Mouse (Mus musculus): Measurements from ENCODE around the gene Nrip1. TPM values are rescaled to one million over a fixed set of nuclear protein-coding genes. Genes with fewer than 3 reads are reported as not detected.

The Nrip1 gene
- total and polyA plus RNA-seq, 3 experiments, result 3.1 to 32.3 (median 20.6) TPM

GRCm38 (mm10) chr16:76307039-76307438 is 66.6 kb downstream of the Nrip1 start:
- H3K27me3 ChIP-seq (ENCODE audit: control insufficient read depth, insufficient read depth, low read length), result no peaks in the 10 kb centered on the region
- H3K4me1 ChIP-seq (ENCODE audit: control insufficient read depth, insufficient read depth, low read length), result peaks cover 2% of the 10 kb centered on the region
- no peak overlapping the region for H3K9ac ChIP-seq (ENCODE audit: low read depth, low read length)
- DNase-seq, result peak in 1 of 2 experiments; percentile 46
- intact Hi-C loops (cut with DNase I), result no loop called here
- WGBS, result 16% methylated on average over 3 of the region's 3 CpGs
- H3K79me2 ChIP-seq (replicated peaks; ENCODE audit: control insufficient read depth, insufficient read depth, low read length), result 0 out of 2 replicates have a peak, but pooled peaks cover 2% of the 10 kb centered on the region
- no peak overlapping the region for H3K27ac ChIP-seq
- H3K4me3 ChIP-seq, result no peak overlapping the region
- TF ChIP-seq CTCF (IDR thresholded peaks at IDR 0.05), result no peak
- no peak for TF ChIP-seq POLR2A (IDR thresholded peaks at IDR 0.05; ENCODE audit: insufficient read depth, low read depth, low read length)
- no peak for TF ChIP-seq EP300 (IDR thresholded peaks at IDR 0.05; ENCODE audit: insufficient read depth, low read depth, low read length)
- peaks cover 2% of the 10 kb centered on the region; the same call in 1 of the 2 replicates for H3K36me3 ChIP-seq (ENCODE audit: control insufficient read depth, insufficient read depth, low read length)

- intact Hi-C loops (cut with DNase I), result no loop called here
- Histone ChIP-seq H3K4me3 (no peak overlapping the region), H3K36me3 (ENCODE audit: control insufficient read depth, insufficient read depth, low read length) (peaks cover 3% of the 10 kb centered on the region; the same call in 1 of the 2 replicates), H3K9ac (ENCODE audit: low read depth, low read length) (no peak overlapping the region), H3K27me3 (ENCODE audit: control insufficient read depth, insufficient read depth, low read length) (no peaks in the 10 kb centered on the region), H3K4me1 (ENCODE audit: control insufficient read depth, insufficient read depth, low read length) (peaks cover 3% of the 10 kb centered on the region), H3K27ac (no peak overlapping the region), H3K79me2 (replicated peaks; ENCODE audit: control insufficient read depth, insufficient read depth, low read length) (0 out of 2 replicates have a peak, but pooled peaks cover 2% of the 10 kb centered on the region)
- DNase-seq, result no peak
- TF ChIP-seq POLR2A (IDR thresholded peaks at IDR 0.05; ENCODE audit: insufficient read depth, low read depth, low read length) (no peak), EP300 (IDR thresholded peaks at IDR 0.05; ENCODE audit: insufficient read depth, low read depth, low read length) (no peak), CTCF (IDR thresholded peaks at IDR 0.05) (no peak)
- 89% methylated on average over 4 of the region's 4 CpGs for WGBS
These were observed 67.2 kb downstream of the Nrip1 start for GRCm38 (mm10) chr16:76306446-76306845.

GRCm38 (mm10) chr16:76303436-76303835 is 70.2 kb downstream of the Nrip1 start:
- H3K4me1 ChIP-seq (ENCODE audit: control insufficient read depth, insufficient read depth, low read length), result peaks cover 6% of the 10 kb centered on the region
- H3K4me3 ChIP-seq, result no peak overlapping the region
- WGBS, result 94% methylated on average over 6 of the region's 6 CpGs
- DNase-seq, result no peak
- H3K79me2 ChIP-seq (replicated peaks; ENCODE audit: control insufficient read depth, insufficient read depth, low read length), result 0 out of 2 replicates have a peak, but pooled peaks cover 2% of the 10 kb centered on the region
- H3K27ac ChIP-seq, result no peak overlapping the region
- H3K36me3 ChIP-seq (ENCODE audit: control insufficient read depth, insufficient read depth, low read length), result peaks cover 9% of the 10 kb centered on the region
- no peak for TF ChIP-seq POLR2A (IDR thresholded peaks at IDR 0.05; ENCODE audit: insufficient read depth, low read depth, low read length)
- no peak for TF ChIP-seq CTCF (IDR thresholded peaks at IDR 0.05)
- TF ChIP-seq EP300 (IDR thresholded peaks at IDR 0.05; ENCODE audit: insufficient read depth, low read depth, low read length), result no peak
- intact Hi-C loops (cut with DNase I), result no loop called here
- no peak overlapping the region for H3K9ac ChIP-seq (ENCODE audit: low read depth, low read length)
- no peaks in the 10 kb centered on the region for H3K27me3 ChIP-seq (ENCODE audit: control insufficient read depth, insufficient read depth, low read length)

- Histone ChIP-seq H3K27ac (no peak overlapping the region), H3K27me3 (ENCODE audit: control insufficient read depth, insufficient read depth, low read length) (no peaks in the 10 kb centered on the region), H3K79me2 (replicated peaks; ENCODE audit: control insufficient read depth, insufficient read depth, low read length) (0 out of 2 replicates have a peak, but pooled peaks cover 2% of the 10 kb centered on the region), H3K9ac (ENCODE audit: low read depth, low read length) (no peak overlapping the region), H3K4me1 (ENCODE audit: control insufficient read depth, insufficient read depth, low read length) (peaks cover 6% of the 10 kb centered on the region), H3K4me3 (no peak overlapping the region), H3K36me3 (ENCODE audit: control insufficient read depth, insufficient read depth, low read length) (peaks cover 13% of the 10 kb centered on the region)
- DNase-seq, result no peak
- TF ChIP-seq POLR2A (IDR thresholded peaks at IDR 0.05; ENCODE audit: insufficient read depth, low read depth, low read length) (no peak), CTCF (IDR thresholded peaks at IDR 0.05) (no peak)
- intact Hi-C loops (cut with DNase I), result no loop called here
- 68% methylated on average over 7 of the region's 7 CpGs for WGBS
These were observed 71.9 kb downstream of the Nrip1 start for GRCm38 (mm10) chr16:76301728-76302050.

GRCm38 (mm10) chr16:76301037-76301727 is 72.4 kb downstream of the Nrip1 start:
- H3K27ac ChIP-seq, result no peak overlapping the region; the same call in 1 of the 2 replicates
- 0 out of 2 replicates have a peak, but pooled peaks cover 2% of the 10 kb centered on the region for H3K79me2 ChIP-seq (replicated peaks; ENCODE audit: control insufficient read depth, insufficient read depth, low read length)
- TF ChIP-seq EP300 (IDR thresholded peaks at IDR 0.05; ENCODE audit: insufficient read depth, low read depth, low read length) (no peak), CTCF (IDR thresholded peaks at IDR 0.05) (no peak), POLR2A (IDR thresholded peaks at IDR 0.05; ENCODE audit: insufficient read depth, low read depth, low read length) (no peak)
- intact Hi-C loops (cut with DNase I), result no loop called here
- H3K4me3 ChIP-seq, result no peak overlapping the region
- H3K4me1 ChIP-seq (ENCODE audit: control insufficient read depth, insufficient read depth, low read length), result peaks cover 6% of the 10 kb centered on the region
- peaks cover 13% of the 10 kb centered on the region for H3K36me3 ChIP-seq (ENCODE audit: control insufficient read depth, insufficient read depth, low read length)
- WGBS, result 68% methylated on average over 8 of the region's 8 CpGs
- H3K27me3 ChIP-seq (ENCODE audit: control insufficient read depth, insufficient read depth, low read length), result no peaks in the 10 kb centered on the region
- H3K9ac ChIP-seq (ENCODE audit: low read depth, low read length), result no peak overlapping the region
- no peak for DNase-seq

- Histone ChIP-seq H3K27me3 (ENCODE audit: control insufficient read depth, insufficient read depth, low read length) (no peaks in the 10 kb centered on the region), H3K9ac (ENCODE audit: low read depth, low read length) (no peak overlapping the region), H3K4me3 (no peak overlapping the region), H3K36me3 (ENCODE audit: control insufficient read depth, insufficient read depth, low read length) (peaks cover 13% of the 10 kb centered on the region), H3K27ac (no peak overlapping the region), H3K79me2 (replicated peaks; ENCODE audit: control insufficient read depth, insufficient read depth, low read length) (0 out of 2 replicates have a peak, but pooled peaks cover 2% of the 10 kb centered on the region), H3K4me1 (ENCODE audit: control insufficient read depth, insufficient read depth, low read length) (peaks cover 6% of the 10 kb centered on the region)
- TF ChIP-seq CTCF (IDR thresholded peaks at IDR 0.05), result no peak
- TF ChIP-seq POLR2A (IDR thresholded peaks at IDR 0.05; ENCODE audit: insufficient read depth, low read depth, low read length), result no peak
- no peak for TF ChIP-seq EP300 (IDR thresholded peaks at IDR 0.05; ENCODE audit: insufficient read depth, low read depth, low read length)
- intact Hi-C loops (cut with DNase I), result no loop called here
- no peak for DNase-seq
- 92% methylated on average over 6 of the region's 6 CpGs for WGBS
These were observed 73.2 kb downstream of the Nrip1 start for GRCm38 (mm10) chr16:76300452-76300851.

Data from heart, adult 2 months (tissue).